Mouse (Mus musculus) cerebellum, adult 11 months (tissue): ENCODE measurements at regions not wholly inside any gene's neighbourhood (a gene's known extent, or its start where the extent isn't known, plus 50 kb on each side); places are given as distances from the start of the nearest gene placed in this dataset.
A peak's percentile ranks its signal among the peaks of the same experiment; 100 is the strongest.

ENCODE experiments used
- DNase-seq: peaks from one replicate; pipeline ENCODE4 v3.0.0; 2022

GRCm38 (mm10) chr9:41273839-41274271, 112.4 kb upstream of the Ubash3b start:
- DNase-seq = no peak

GRCm38 (mm10) chr9:41273171-41273781, 111.8 kb upstream of the Ubash3b start:
- no peak for DNase-seq

- DNase-seq = no peak
These were observed 111.1 kb upstream of the Ubash3b start for GRCm38 (mm10) chr9:41272596-41272995.

GRCm38 (mm10) chr9:41268112-41268511, 106.6 kb upstream of the Ubash3b start:
- DNase-seq = no peak

- peak; percentile 38 for DNase-seq
These were observed 103.0 kb upstream of the Ubash3b start for GRCm38 (mm10) chr9:41264485-41264884.

DNA sequence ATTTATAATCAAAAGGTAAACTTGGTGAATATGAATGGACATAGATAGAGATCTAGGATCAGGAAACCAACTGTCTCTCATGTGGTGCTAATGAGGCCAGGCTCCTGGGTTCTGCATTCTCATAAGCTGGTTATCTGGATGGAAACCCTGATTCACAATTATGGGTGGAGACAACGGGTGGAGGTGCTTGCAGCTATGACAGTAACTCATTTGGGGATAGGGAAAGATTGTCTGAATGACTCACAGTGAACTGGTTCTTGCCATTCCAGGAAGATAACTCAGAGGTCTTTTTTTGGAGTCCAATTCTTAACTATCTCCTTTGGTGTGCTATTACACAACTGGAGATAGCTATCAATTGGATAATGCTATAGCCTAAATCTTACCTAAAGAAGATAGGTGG, 95.7 kb upstream of the Ubash3b start:
- DNase-seq = no peak

DNA sequence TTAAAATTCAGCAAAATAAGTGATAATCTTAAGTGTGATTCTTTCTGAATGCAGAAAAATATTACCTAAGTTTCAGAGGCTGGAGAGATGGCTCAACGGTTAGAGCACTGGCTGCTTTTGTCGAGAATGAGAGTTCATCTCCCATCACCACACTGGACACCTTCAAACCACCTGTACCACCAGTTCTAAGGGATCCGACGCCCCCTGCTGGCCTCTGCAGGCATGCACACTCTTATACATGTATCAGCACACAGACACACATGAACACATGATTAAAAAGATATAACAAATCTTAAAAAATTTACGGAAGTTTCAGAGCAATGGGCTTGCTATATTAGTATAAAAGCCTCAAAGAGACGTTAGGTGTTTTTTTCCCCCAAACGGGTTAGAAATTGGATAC, 80.9 kb upstream of the Ubash3b start:
- DNase-seq = no peak

DNA sequence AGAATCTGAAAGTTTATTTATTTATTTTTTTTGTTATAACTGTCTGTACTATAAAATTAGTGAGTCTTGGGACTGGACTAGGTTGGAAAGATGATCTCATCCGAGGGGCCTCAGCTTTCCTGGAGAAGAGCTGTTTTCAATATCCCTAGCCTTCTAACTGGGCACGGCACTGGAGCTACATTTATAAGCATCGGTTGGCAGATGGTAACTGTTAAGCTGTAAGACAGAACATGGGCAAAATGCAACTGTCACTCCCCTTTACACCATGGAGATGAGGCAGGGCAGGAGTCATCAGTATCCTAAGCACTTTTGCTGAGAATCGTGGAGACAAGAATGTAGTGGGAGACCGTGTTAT, 77.6 kb upstream of the Ubash3b start:
- DNase-seq = no peak

DNA sequence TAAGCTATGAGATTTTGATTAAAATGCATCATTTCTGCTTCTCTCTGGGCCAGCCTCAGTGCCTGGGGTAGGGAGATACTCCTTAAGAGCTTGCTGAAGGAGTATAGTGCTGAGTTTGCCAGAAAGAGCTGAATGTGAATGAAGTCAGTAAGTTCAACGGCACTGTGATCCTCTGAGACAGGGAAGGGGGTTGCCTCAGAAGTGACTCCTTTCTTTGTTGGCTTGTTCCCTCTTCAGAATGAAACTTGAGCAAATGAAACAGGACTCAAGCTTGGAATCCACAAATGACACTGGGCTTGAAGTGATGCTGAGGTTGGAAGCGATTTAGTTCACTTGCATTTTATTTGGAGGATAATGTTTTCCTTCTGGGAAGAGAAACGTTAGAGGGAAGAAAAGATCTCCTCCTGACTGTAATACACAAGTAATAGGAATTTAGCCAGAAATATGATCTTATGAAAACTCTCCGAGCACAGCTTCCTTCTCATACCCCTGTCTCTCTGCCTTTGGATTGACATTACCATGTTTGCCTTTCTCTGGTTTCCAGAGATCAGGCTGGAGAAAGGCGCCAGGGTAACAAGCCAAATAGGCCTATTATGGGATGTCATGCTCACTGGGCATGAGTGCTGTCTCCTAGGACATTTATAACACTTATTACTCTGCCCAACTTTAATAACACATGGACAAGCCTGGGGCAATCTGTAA, 77.0 kb upstream of the Ubash3b start:
- no peak for DNase-seq

- DNase-seq = no peak
These were observed 75.8 kb upstream of the Ubash3b start for GRCm38 (mm10) chr9:41237265-41237664.

GRCm38 (mm10) chr9:41229225-41229582, 67.7 kb upstream of the Ubash3b start:
- DNase-seq = no peak

GRCm38 (mm10) chr9:41228425-41229224, 67.1 kb upstream of the Ubash3b start:
- DNase-seq = peak; percentile 73

DNA sequence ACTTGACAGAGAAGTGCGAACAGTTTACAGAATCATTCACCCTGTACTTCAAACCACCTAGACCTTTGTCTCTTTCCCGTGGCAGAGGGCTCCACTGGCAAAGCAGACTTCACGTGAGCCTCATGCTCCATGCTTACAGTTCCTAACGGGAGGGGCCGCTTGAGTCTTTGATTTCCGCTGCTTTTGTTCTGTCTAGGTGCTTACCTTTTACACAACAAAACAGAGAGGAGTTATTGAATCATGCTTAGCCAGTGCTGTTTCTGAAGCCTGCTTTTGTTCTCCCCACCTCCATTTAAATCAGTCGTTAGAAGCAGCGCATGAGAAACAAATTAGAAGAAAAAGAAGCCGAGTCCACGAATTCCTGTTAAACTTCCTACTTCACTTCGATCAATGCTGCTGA, 61.9 kb upstream of the Ubash3b start:
- no peak for DNase-seq

- DNase-seq = no peak
These were observed 61.0 kb upstream of the Ubash3b start for GRCm38 (mm10) chr9:41222346-41223015.

- DNase-seq = no peak
These were observed 59.8 kb upstream of the Ubash3b start for GRCm38 (mm10) chr9:41221110-41221790.

DNA sequence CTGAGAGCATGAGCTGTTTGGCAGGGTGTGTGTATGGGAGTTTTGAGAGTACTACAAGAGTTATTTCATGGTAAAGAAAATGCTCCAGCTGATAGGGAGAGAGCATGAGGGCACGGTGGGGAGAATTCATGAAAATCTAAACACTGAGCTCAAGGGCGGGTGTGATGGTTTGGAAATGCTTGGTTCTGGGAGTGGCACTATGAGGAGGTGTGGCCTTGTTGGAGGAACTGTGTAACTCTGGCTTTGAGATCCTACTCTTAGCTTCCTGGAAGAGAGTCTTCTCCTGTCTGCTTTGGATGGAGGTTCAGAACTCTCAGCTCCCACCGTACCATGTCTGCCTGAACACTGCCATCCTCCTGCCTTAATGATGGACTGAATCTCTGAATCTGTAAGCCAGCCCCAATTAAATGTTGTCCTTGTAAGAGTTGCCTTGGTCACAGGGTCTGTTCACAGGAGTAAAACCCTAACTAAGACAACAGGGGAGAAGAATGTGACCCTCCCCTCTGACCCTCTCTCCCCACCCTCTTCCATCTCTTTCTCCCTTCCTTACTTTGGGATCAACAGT, 58.7 kb upstream of the Ubash3b start:
- DNase-seq = no peak

- DNase-seq = no peak
These were observed 57.2 kb upstream of the Ubash3b start for GRCm38 (mm10) chr9:41218702-41219101.

DNA sequence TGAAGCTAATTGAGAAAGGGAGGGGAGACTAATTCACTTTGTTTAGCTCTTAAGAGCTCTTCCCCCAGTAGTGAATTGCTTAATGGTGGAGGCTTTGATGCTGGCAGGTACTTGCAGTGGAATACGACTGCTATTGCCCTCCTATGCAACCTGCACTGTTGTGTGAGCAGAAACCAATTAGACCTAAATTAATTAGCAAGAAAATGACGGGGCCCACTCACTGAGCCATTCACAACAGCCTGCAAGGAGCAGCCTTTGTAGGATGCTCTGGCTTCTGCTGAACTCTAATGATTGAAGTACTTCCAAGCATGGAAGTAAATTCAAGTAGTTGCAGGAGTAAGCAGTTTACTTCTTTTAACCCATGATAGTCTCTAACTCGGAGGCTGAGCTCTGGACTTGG, 54.8 kb upstream of the Ubash3b start:
- no peak for DNase-seq

DNA sequence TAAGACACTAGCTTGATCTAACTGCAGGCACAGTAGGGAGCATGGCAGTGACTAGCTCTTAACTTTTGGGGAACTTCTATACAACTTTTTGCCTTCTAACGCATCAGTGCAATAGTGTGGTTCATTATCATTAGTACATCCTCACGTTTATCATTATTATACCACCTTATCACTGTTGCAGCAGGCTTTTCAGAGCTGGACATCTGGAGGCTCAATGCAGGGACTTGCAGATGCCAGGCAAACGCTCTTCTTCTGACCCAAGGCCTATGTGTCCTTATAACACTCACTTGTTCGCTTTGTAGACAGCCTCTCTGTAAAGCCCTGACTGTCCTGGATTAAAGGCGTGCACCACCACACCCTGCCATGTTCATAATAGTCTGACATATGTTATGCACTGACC, 53.5 kb upstream of the Ubash3b start:
- no peak for DNase-seq

DNA sequence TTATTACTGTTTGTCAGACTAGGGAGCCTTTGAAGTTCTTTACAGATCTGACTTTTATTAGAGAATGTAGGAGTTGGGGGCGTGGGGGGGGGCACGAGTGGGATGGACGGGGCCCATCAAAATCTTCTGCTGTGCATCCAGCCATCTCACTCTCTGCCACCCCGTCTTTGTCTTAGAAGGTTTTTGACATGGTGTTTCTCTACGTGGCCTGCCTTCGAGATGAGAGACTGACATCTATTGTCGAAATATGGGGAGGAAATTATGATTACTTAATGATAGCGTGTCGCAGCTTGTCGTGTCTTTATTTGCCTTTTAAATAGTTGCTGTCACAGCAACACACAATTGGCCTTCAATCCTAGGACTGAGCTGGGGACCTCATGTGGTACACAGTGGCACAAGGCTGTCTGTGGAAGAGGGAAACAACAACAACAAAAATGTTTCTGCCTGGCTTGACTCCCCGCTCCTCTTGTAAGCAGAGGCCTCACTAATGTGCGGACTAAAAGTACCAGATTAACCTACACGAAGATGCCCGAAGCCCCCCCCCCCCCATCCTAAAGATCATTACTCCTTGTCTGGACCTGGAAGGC, 51.5 kb upstream of the Ubash3b start:
- DNase-seq = no peak

DNA sequence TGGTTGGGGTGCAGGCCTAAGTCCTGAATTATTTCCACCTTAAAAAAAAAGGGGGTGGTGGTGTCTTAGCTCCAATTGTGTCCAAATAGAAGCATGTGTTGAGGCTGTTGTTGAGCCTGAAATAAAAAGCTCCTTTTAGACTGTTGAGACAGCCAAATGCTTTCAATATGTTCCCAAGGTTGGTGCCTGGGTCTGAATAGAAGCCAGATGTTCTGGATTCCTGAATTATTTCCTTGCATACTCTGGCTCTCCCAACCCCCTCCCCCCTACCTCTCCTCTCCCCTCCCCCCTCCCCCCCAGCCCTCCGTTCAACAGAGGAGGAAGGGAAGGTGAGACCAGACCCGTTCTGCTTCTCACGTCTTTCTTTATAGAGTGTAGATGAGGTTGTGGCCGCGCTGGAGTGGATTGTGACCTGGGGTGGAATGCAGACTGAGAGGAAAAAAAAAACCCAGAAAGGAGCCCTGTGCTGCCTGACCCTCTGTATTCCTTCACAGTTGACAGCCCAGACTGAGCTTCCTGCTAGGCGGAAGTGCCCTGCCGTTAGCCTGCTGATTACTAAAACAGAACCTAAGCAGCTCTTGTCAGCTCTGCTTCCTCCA, 50.9 kb upstream of the Ubash3b start:
- no peak for DNase-seq

DNA sequence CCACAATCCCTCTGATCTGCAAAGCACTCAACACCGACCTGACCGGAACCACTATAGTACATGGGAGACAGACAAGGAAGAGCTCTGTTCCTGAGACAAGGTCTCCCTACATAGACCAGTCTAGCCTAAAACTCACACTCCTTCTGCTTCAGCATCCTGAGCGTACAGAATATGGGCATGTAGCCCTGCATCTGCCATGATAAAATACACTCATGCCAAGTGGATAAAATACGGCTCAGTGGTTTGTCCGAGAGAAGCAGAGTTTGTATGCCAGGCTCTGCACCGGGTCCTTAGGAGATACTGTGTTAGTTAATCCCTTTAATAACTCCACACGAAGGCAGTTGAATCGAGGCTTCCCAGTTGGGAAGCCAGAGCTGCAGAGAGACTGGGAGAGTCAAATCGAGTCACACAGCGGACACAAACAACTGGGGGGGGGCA, 50.4 kb upstream of the Ubash3b start:
- DNase-seq = no peak
